Mouse (Mus musculus): ENCODE data around the gene Glycam1.

GRCm38 (mm10) chr15:103540646-103541045 lies 24.2 kb downstream of the Glycam1 start:
- no peak for TF ChIP-seq CTCF (IDR thresholded peaks at IDR 0.05; ENCODE audit: control insufficient read depth, insufficient read depth, low read length)
- TF ChIP-seq POLR2A (IDR thresholded peaks at IDR 0.05; ENCODE audit: borderline replicate concordance, control insufficient read depth, low read depth, low read length), result no peak

Measured in bone marrow, adult 2 months (tissue).